Mouse (Mus musculus): Measurements from ENCODE around the gene Fadd. TPM values are rescaled to one million over a fixed set of nuclear protein-coding genes. Genes with fewer than 3 reads are reported as not detected.

Gene Fadd
- polyA plus RNA-seq, 1 experiment: 0.23 TPM

DNA sequence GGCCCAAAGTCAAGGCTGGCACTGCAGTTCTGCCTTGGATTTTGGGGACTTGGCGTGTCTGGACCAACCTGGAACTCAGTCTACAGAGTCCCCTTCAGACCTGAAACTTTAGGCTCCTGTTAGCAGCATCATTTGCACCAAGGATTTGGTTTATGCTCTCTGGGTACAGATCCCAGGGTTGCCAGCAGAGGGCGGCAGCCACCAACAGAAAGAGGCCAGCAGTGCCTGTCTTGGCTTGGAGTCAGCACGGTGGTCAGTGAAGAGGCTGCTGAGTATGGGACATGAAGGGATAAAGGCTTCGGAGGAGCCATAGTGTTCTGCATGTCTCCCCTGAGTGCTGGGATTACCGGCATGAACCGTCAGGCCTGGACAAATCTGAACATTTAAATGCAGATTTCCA, 3.4 kb upstream of the Fadd start:
- Histone ChIP-seq H3K27me3 (ENCODE audit: control insufficient read depth) (0 out of 2 replicates have a peak, but pooled peaks cover 3% of the 10 kb centered on the region), H3K4me3 (replicated peaks) (no peak overlapping the region), H3K4me1 (ENCODE audit: control insufficient read depth) (peaks cover 30% of the 10 kb centered on the region), H3K9me3 (ENCODE audit: control insufficient read depth, low read length) (no peaks in the 10 kb centered on the region), H3K36me3 (ENCODE audit: control insufficient read depth) (peaks cover 10% of the 10 kb centered on the region)
- no peak for TF ChIP-seq TAL1 (IDR thresholded peaks at IDR 0.05; ENCODE audit: low read length)
- no peak for TF ChIP-seq GATA1 (IDR thresholded peaks at IDR 0.05; ENCODE audit: low read length)

DNA sequence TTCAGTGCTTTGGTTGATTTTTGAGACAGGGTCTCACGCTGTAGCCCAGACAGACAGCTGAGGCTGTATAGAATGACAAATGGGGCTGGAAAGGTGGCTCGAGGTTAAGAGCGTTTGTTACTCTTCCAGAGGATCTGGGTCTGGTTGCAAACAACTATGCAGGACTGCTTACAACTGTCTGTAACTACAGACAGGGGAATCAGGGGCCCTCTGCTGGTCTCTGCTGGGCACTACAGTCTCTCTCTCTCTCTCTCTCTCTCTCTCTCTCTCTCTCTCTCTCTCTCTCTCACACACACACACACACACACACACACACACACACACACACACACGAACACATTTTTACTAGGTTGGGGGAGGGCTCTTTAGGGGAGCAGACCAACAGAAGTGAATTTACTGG, 1.4 kb upstream of the Fadd start:
- peaks cover 24% of the 10 kb centered on the region for H3K36me3 ChIP-seq (ENCODE audit: control insufficient read depth)
- no peaks in the 10 kb centered on the region for H3K9me3 ChIP-seq (ENCODE audit: control insufficient read depth, low read length)
- no peaks in the 10 kb centered on the region for H3K27me3 ChIP-seq (ENCODE audit: control insufficient read depth)
- H3K4me1 ChIP-seq (ENCODE audit: control insufficient read depth): peaks cover 34% of the 10 kb centered on the region
- TF ChIP-seq GATA1 (IDR thresholded peaks at IDR 0.05; ENCODE audit: low read length): no peak
- no peak for TF ChIP-seq TAL1 (IDR thresholded peaks at IDR 0.05; ENCODE audit: low read length)
- H3K4me3 ChIP-seq (replicated peaks): no peak overlapping the region

DNA sequence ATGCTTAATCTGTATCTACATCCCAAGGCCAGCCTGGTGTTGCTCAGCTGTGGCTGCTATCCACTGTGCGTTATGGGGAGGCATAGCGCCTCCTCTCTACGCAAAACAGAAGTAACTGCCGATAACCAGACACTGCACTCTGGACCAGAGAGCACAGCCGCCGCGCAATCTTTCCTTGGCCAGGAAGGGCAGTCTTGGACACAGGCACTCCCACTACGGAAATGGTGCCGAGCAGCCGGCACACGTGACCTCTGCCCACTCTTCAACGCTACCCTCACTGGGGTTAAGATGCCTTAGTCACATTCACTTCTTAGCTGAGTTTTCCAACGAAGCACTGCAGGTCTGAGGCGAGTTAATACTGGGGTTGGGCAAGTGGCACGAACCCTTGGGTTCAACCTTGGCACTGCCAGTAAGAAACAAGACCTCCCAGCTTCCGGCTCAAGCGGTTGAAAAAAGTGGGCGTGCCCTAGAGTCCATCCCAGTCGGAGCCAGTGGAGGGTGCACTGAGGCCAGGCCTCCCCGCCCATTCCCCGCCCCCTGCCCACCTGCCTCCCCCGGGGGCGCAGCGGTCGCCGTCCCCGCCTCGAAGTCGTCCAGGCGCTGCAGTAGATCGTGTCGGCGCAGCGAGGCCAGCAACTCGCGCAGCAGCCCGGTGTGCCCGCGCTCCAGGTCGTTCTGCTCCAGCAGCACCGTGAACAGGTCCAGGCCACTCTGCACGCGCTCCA, 542 bp downstream of the Fadd start:
- H3K4me1 ChIP-seq (ENCODE audit: control insufficient read depth): peaks cover 34% of the 10 kb centered on the region
- TF ChIP-seq TAL1 (IDR thresholded peaks at IDR 0.05; ENCODE audit: low read length) (peak; percentile 38; the same call in 1 of the 3 replicates), GATA1 (IDR thresholded peaks at IDR 0.05; ENCODE audit: low read length) (no peak)
- no peaks in the 10 kb centered on the region for H3K27me3 ChIP-seq (ENCODE audit: control insufficient read depth)
- no peaks in the 10 kb centered on the region for H3K9me3 ChIP-seq (ENCODE audit: control insufficient read depth, low read length)
- peaks cover 24% of the 10 kb centered on the region for H3K36me3 ChIP-seq (ENCODE audit: control insufficient read depth)
- H3K4me3 ChIP-seq (replicated peaks): peak overlapping the region; percentile 77

DNA sequence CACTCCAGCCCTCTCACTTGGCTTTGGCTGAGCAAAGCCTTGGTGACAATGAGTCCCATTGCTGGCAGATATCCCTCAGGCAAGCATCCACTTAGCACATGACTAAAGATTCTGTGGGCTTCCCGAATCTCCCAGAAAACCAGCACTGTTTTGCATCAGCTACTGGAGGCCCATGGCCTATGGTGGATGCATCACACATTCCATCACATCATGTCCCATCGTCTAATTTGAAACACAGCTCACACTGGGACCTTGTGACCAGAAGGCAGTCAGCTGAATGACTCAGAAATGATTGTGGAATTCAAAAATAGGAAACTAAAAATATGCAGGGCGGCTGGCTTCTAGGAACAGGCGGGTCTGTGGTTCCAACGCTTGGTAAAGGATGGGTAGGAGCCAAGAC, 4.4 kb downstream of the Fadd start:
- Histone ChIP-seq H3K27me3 (ENCODE audit: control insufficient read depth) (peaks cover 4% of the 10 kb centered on the region; the same call in 1 of the 2 replicates), H3K4me3 (replicated peaks) (no peak overlapping the region), H3K36me3 (ENCODE audit: control insufficient read depth) (peaks cover 24% of the 10 kb centered on the region), H3K9me3 (ENCODE audit: control insufficient read depth, low read length) (no peaks in the 10 kb centered on the region), H3K4me1 (ENCODE audit: control insufficient read depth) (peaks cover 26% of the 10 kb centered on the region)
- no peak for TF ChIP-seq TAL1 (IDR thresholded peaks at IDR 0.05; ENCODE audit: low read length)
- TF ChIP-seq GATA1 (IDR thresholded peaks at IDR 0.05; ENCODE audit: low read length): no peak

DNA sequence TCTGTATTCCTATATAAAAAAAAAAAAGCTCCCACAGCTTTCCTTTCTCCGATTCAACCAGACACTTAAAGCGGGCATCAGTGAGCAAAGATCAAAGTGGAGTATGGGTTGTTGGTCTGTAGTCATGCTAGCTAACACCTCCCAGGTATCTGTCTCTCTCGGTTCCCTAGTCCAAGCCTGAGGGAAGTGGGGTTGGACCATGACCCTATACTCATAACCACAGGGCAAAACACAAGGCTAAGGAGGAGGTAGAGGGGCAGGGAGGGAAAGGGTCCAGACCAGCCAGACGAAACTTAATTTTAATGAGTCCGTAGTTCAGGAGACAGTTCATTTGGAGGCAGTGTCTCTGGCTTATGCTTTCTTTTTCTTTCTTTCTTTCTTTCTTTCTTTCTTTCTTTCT, 10.0 kb downstream of the Fadd start:
- Histone ChIP-seq H3K36me3 (ENCODE audit: control insufficient read depth) (no peaks in the 10 kb centered on the region), H3K4me1 (ENCODE audit: control insufficient read depth) (no peaks in the 10 kb centered on the region), H3K27me3 (ENCODE audit: control insufficient read depth) (peaks cover 17% of the 10 kb centered on the region), H3K4me3 (replicated peaks) (no peak overlapping the region), H3K9me3 (ENCODE audit: control insufficient read depth, low read length) (no peaks in the 10 kb centered on the region)
- no peak for TF ChIP-seq GATA1 (IDR thresholded peaks at IDR 0.05; ENCODE audit: low read length)
- no peak for TF ChIP-seq TAL1 (IDR thresholded peaks at IDR 0.05; ENCODE audit: low read length)

DNA sequence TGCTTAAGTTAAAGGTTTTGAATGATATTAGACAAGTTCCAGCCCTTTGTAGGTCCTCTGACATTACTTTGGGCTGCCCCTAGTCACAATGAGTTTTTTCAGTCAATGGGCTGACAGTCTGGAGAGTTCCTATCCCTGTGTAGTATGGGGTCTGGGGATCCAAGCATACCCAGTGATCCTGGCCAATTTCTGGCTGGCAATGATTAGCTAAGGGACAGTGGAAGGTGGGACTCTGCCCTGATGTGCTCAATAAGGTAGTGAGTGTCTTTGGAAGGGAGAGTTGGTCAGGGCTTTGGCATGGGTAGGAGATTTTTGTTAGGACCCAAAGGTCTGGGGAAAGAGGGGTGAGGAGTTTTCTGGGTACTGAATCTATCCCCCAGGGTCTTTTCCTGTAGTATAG, 10.7 kb downstream of the Fadd start:
- Histone ChIP-seq H3K36me3 (ENCODE audit: control insufficient read depth) (no peaks in the 10 kb centered on the region), H3K9me3 (ENCODE audit: control insufficient read depth, low read length) (no peaks in the 10 kb centered on the region), H3K4me1 (ENCODE audit: control insufficient read depth) (no peaks in the 10 kb centered on the region), H3K27me3 (ENCODE audit: control insufficient read depth) (peaks cover 20% of the 10 kb centered on the region), H3K4me3 (replicated peaks) (no peak overlapping the region)
- TF ChIP-seq GATA1 (IDR thresholded peaks at IDR 0.05; ENCODE audit: low read length) (no peak), TAL1 (IDR thresholded peaks at IDR 0.05; ENCODE audit: low read length) (no peak)

DNA sequence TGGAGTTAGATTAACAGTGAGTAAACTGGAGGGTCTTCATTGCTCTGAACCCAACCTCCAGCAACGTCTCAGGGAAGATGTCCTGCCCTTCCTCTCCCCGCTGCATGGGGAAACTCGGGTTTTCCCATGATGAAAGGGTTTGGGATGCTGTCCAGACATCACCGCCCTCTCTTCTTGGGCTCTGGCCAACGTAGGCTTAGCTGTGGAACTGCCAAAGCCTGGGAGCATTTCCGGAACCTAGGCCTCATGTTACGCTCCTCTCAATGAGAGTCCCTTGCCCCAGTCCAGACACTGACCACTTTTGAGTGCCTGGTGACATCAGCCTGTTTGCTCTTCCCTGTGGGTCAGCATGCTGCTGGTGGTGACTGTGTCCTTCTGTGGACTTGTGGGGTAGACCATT, 12.8 kb downstream of the Fadd start:
- peaks cover 22% of the 10 kb centered on the region for H3K27me3 ChIP-seq (ENCODE audit: control insufficient read depth)
- no peak for TF ChIP-seq TAL1 (IDR thresholded peaks at IDR 0.05; ENCODE audit: low read length)
- no peak for TF ChIP-seq GATA1 (IDR thresholded peaks at IDR 0.05; ENCODE audit: low read length)
- no peak overlapping the region for H3K4me3 ChIP-seq (replicated peaks)
- no peaks in the 10 kb centered on the region for H3K9me3 ChIP-seq (ENCODE audit: control insufficient read depth, low read length)
- no peaks in the 10 kb centered on the region for H3K4me1 ChIP-seq (ENCODE audit: control insufficient read depth)
- no peaks in the 10 kb centered on the region for H3K36me3 ChIP-seq (ENCODE audit: control insufficient read depth)

DNA sequence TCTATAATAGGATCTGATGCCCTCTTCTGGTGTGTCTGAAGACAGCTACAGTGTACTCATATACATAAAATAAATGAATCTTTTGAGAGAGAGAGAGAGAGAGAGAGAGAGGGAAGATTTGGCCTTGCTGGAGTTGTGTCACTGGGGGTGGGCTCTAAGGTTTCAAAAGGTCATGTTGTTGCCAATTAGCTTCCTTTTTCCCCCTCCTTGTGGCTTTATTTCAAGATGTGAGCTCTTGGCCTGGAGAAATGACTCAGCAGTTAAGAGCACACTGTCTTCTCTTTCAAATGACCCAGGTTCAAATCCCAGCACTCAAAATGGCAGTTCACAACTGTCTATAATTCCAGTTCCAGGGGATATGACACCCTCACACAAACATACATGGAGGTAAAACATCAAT, 14.2 kb downstream of the Fadd start:
- TF ChIP-seq TAL1 (IDR thresholded peaks at IDR 0.05; ENCODE audit: low read length) (no peak), GATA1 (IDR thresholded peaks at IDR 0.05; ENCODE audit: low read length) (no peak)
- Histone ChIP-seq H3K4me1 (ENCODE audit: control insufficient read depth) (no peaks in the 10 kb centered on the region), H3K36me3 (ENCODE audit: control insufficient read depth) (no peaks in the 10 kb centered on the region), H3K9me3 (ENCODE audit: control insufficient read depth, low read length) (no peaks in the 10 kb centered on the region), H3K27me3 (ENCODE audit: control insufficient read depth) (peaks cover 21% of the 10 kb centered on the region), H3K4me3 (replicated peaks) (no peak overlapping the region)

DNA sequence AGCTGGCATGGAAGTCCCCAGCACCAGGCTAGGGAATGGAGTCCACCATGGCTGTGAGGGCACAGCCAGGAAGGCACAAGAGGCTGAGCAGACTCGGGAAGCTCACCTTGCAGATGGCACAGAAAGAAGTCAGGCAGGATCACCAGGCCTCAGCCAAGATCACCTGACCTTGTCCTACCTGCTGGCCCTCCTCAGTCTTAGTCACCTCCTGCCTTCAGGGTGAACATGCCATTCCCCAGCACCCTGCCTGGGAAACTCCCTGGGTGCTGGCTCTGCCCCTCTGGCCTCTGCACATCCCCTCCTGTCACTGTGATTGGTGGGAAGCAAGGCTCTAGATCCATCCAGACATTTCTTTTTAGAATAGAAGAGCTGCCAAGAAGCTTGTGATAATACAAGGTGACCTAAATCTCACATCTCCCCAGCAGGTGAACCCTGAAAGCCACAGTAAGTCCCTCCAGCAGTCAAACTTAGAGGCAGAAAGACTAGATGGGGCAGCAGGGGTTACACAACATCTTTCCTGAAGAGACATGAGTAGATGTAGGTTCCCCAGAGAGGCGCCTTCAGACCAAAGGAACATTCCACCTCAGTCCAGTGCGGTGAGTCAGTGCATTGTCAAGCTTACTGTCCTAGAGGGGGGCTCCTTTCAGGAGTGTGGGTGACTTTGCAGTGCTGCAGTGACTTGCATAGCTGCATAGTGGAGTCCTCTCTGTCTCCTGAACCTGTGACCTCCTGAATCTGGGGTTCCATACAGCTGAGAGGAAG, 15.2 kb downstream of the Fadd start:
- Histone ChIP-seq H3K36me3 (ENCODE audit: control insufficient read depth) (no peaks in the 10 kb centered on the region), H3K9me3 (ENCODE audit: control insufficient read depth, low read length) (no peaks in the 10 kb centered on the region), H3K4me3 (replicated peaks) (no peak overlapping the region), H3K27me3 (ENCODE audit: control insufficient read depth) (peaks cover 19% of the 10 kb centered on the region), H3K4me1 (ENCODE audit: control insufficient read depth) (no peaks in the 10 kb centered on the region)
- no peak for TF ChIP-seq TAL1 (IDR thresholded peaks at IDR 0.05; ENCODE audit: low read length)
- TF ChIP-seq GATA1 (IDR thresholded peaks at IDR 0.05; ENCODE audit: low read length): no peak

Data from erythroblast, embryonic 14.5 days (primary cell).